Mouse (Mus musculus) CH12.LX (cell line): ENCODE measurements at regions not wholly inside any gene's neighbourhood (a gene's known extent, or its start where the extent isn't known, plus 50 kb on each side); places are given as distances from the start of the nearest gene placed in this dataset.

Experiments
- CTCF ChIP-seq, 2 experiments: IDR thresholded peaks in 1 of 2; conservative IDR thresholded peaks in 1 of 2; 2 replicates each; pipeline ENCODE4 v1.5.1; 2011 to 2012; ENCODE audit warnings: low read depth in 2 of 2, low read length in 2 of 2, improper control_type of control experiment in 1 of 2, inconsistent platforms in 1 of 2, mild to moderate bottlenecking in 1 of 2, moderate library complexity in 1 of 2
- E2F4 ChIP-seq: IDR thresholded peaks from 2 replicates; pipeline ENCODE4 v1.6.1; 2011; ENCODE audit warnings: low read depth, low read length, improper control_type of control experiment; ENCODE audit not compliant: insufficient replicate concordance
- MAX ChIP-seq: IDR thresholded peaks from 2 replicates; pipeline ENCODE4 v1.6.1; 2011; ENCODE audit warnings: low read length, improper control_type of control experiment
- NRF1 ChIP-seq: IDR thresholded peaks from 2 replicates; pipeline ENCODE4 v1.6.1; 2014; ENCODE audit warnings: low read depth, mild to moderate bottlenecking, inconsistent platforms, low read length, improper control_type of control experiment, moderate library complexity
- SIN3A ChIP-seq: IDR thresholded peaks from 2 replicates; pipeline ENCODE4 v1.6.1; 2012; ENCODE audit warnings: low read length, improper control_type of control experiment, inconsistent platforms
- ZMIZ1 ChIP-seq: IDR thresholded peaks from 2 replicates; pipeline ENCODE4 v1.6.1; 2012; ENCODE audit warnings: low read depth, mild to moderate bottlenecking, inconsistent platforms, low read length, improper control_type of control experiment

- TF ChIP-seq E2F4 (no peak), CTCF (conservative IDR thresholded peaks at IDR 0.05 in 1 of 2, IDR thresholded peaks at IDR 0.05 in 1 of 2; ENCODE audit: low read depth in 2 of 2, low read length in 2 of 2) (no peak), ZMIZ1 (no peak), MAX (no peak), NRF1 (no peak), SIN3A (no peak)
These were observed 114.3 kb upstream of the Ado start for GRCm38 (mm10) chr10:67663028-67663427.
